Mouse (Mus musculus) lung, embryonic 16.5 days (tissue): ENCODE results near the gene Cdr2. TPM values are rescaled to one million over a fixed set of nuclear protein-coding genes. Genes with fewer than 3 reads are reported as not detected.
"Not testable (repeated sequence)": the region's sequence is repeated elsewhere in the genome, so short reads cannot be mapped to it uniquely, and the experiment has no call there.

Source experiments
- ATAC-seq: fragments of 200-750 bp; cut with Nextera tagmentation; 2 replicates; pipeline ENCODE4 v1.8.0; 2017; ENCODE audit warnings: low read depth, mild to moderate bottlenecking, moderate library complexity
- H3K27ac ChIP-seq: fragments of 300-500 bp; sonication (generic); 2 replicates; pipeline ENCODE4 v1.5.1; 2014; ENCODE audit warnings: mild to moderate bottlenecking, control low read depth, low read length
- H3K27me3 ChIP-seq: fragments of 300-500 bp; sonication (generic); 2 replicates; pipeline ENCODE4 v1.6.1; 2014; ENCODE audit warnings: low read depth, low read length, mixed read lengths; ENCODE audit not compliant: control insufficient read depth, insufficient read depth
- H3K36me3 ChIP-seq: fragments of 300-500 bp; sonication (generic); 2 replicates; pipeline ENCODE4 v1.6.1; 2014; ENCODE audit warnings: low read length; ENCODE audit not compliant: control insufficient read depth, insufficient read depth
- H3K4me1 ChIP-seq: fragments of 300-500 bp; sonication (generic); replicated peaks from 2 replicates; pipeline ENCODE4 v1.6.1; 2014; ENCODE audit warnings: low read length, mixed read lengths; ENCODE audit not compliant: control insufficient read depth, insufficient read depth
- H3K4me2 ChIP-seq: fragments of 300-500 bp; sonication (generic); 2 replicates; pipeline ENCODE4 v1.6.1; 2014; ENCODE audit warnings: low read depth, low read length, control low read depth
- H3K4me3 ChIP-seq: fragments of 300-500 bp; sonication (generic); 2 replicates; pipeline ENCODE4 v1.5.1; 2014; ENCODE audit warnings: mild to moderate bottlenecking, low read length, control low read depth
- H3K9ac ChIP-seq: fragments of 300-500 bp; sonication (generic); 2 replicates; pipeline ENCODE4 v1.6.1; 2014; ENCODE audit warnings: low read length, control low read depth
- H3K9me3 ChIP-seq: fragments of 300-500 bp; sonication (generic); 2 replicates; pipeline ENCODE4 v1.6.1; 2016; ENCODE audit warnings: low read length; ENCODE audit not compliant: control insufficient read depth
- WGBS: fragments of 180-500 bp; shearing (Covaris S2); extraction: QIAGEN DNeasy Blood & Tissue Kit; methylation state at CpG from one replicate; pipeline ENCODE4 v1.1.7; 2014; 5-methylcytosine and 5-hydroxymethylcytosine counted together
- polyA plus RNA-seq: library from polyadenylated mRNA; unstranded; fragments of >200 nt; fragmentation: Nextera tagmentation; extraction: Ambion mirVana; gene quantifications from 2 replicates; pipeline ENCODE4 v1.2.1, GENCODE M21; 2015

The Cdr2 gene
- polyA plus RNA-seq, 1 experiment from 2014 or later = 8.5 TPM

- Histone ChIP-seq H3K9me3 (no peaks in the 10 kb centered on the region), H3K4me2 (peak overlapping the region; percentile 80), H3K27ac (peak overlapping the region; percentile 82), H3K4me3 (peak overlapping the region; percentile 92), H3K9ac (peak overlapping the region; percentile 90), H3K27me3 (no peaks in the 10 kb centered on the region), H3K4me1 (peaks cover 12% of the 10 kb centered on the region), H3K36me3 (no peaks in the 10 kb centered on the region)
- ATAC-seq = peak; percentile 43
- WGBS = 7% methylated on average over 10 of the region's 10 CpGs
Measured at GRCm38 (mm10) chr7:120918526-120918962, 63.6 kb downstream of the Cdr2 start.

GRCm38 (mm10) chr7:120917592-120918461, 64.3 kb downstream of the Cdr2 start, which contains the start of gene Polr3e:
TSS of gene Polr3e (plus strand) at chr7:120917744.
- Histone ChIP-seq H3K4me2 (peak within 1 kb of the TSS; percentile 80), H3K9me3 (no peaks in the 10 kb centered on the region), H3K4me3 (peak within 1 kb of the TSS; percentile 92), H3K36me3 (no peaks in the 10 kb centered on the region), H3K27ac (peak within 1 kb of the TSS; percentile 82), H3K4me1 (peaks cover 12% of the 10 kb centered on the region), H3K27me3 (no peaks in the 10 kb centered on the region), H3K9ac (peak within 1 kb of the TSS; percentile 90)
- under 1% methylated on average over 93 of the region's 102 CpGs for WGBS
- ATAC-seq = peak; percentile 97

DNA sequence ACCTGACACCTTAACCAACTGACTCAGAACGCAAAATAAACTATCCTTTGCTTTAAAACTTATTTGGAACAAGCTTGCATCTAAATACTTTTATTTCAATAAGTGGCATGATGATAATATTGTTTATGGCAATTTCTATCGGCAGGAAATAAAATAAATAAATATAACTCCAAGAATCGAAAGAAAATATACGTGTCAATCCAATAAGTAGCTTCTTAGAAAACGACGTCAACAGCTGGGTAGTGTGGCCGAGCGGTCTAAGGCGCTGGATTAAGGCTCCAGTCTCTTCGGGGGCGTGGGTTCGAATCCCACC, 64.9 kb downstream of the Cdr2 start:
- no peaks in the 10 kb centered on the region for H3K27me3 ChIP-seq
- H3K36me3 ChIP-seq = no peaks in the 10 kb centered on the region
- no peaks in the 10 kb centered on the region for H3K9me3 ChIP-seq
- no peak; the same call in 1 of the 2 replicates for ATAC-seq
- H3K4me1 ChIP-seq = peaks cover 12% of the 10 kb centered on the region
- H3K4me2 ChIP-seq = peak overlapping the region; percentile 46
- H3K9ac ChIP-seq = peak overlapping the region; percentile 11; the same call in 1 of the 2 replicates
- peak overlapping the region; percentile 92 for H3K4me3 ChIP-seq
- H3K27ac ChIP-seq = no peak overlapping the region
- WGBS = 2% methylated on average over 12 of the region's 12 CpGs

- H3K4me2 ChIP-seq = peak overlapping the region; percentile 27; the same call in 1 of the 2 replicates
Measured at GRCm38 (mm10) chr7:120916262-120916875, 65.7 kb downstream of the Cdr2 start.

GRCm38 (mm10) chr7:120913332-120913731, 68.8 kb downstream of the Cdr2 start:
- no peak overlapping the region for H3K4me3 ChIP-seq

More at GRCm38 (mm10) chr7:120916262-120916875, 65.7 kb downstream of the Cdr2 start:
- H3K9ac ChIP-seq = no peak overlapping the region
- no peaks in the 10 kb centered on the region for H3K27me3 ChIP-seq
- ATAC-seq = no peak
- no peaks in the 10 kb centered on the region for H3K9me3 ChIP-seq
- 28% methylated on average over 11 of the region's 11 CpGs for WGBS
- no peaks in the 10 kb centered on the region for H3K36me3 ChIP-seq
- peaks cover 12% of the 10 kb centered on the region for H3K4me1 ChIP-seq
- H3K27ac ChIP-seq = no peak overlapping the region
- H3K4me3 ChIP-seq = no peak overlapping the region

DNA sequence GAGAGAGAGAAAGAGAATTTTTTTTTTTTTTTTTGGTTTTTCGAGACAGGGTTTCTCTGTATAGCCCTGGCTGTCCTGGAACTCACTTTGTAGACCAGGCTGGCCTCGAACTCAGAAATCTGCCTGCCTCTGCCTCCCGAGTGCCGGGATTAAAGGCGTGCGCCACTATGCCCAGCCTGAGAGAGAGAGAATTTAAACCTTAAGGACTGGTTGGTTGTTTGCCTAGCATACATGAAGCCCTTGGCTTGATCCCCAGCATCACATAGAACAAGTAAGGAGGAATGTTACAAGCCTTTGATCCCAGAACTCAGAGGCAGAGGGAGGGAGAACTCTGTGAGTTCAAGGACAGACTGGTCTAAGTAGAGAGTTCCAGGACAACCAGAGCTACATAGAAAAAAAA, 70.8 kb downstream of the Cdr2 start:
- H3K4me1 ChIP-seq, H3K4me2 ChIP-seq: not testable (repeated sequence)

More at GRCm38 (mm10) chr7:120913332-120913731, 68.8 kb downstream of the Cdr2 start:
- no peaks in the 10 kb centered on the region for H3K36me3 ChIP-seq
- no peak overlapping the region for H3K4me2 ChIP-seq
- 0 out of 2 replicates have a peak, but pooled peaks cover 2% of the 10 kb centered on the region for H3K4me1 ChIP-seq
- no peaks in the 10 kb centered on the region for H3K9me3 ChIP-seq
- WGBS = 55% methylated on average over 1 of the region's 1 CpGs
- H3K9ac ChIP-seq = no peak overlapping the region
- no peak overlapping the region for H3K27ac ChIP-seq
- no peaks in the 10 kb centered on the region for H3K27me3 ChIP-seq
- no peak for ATAC-seq

DNA sequence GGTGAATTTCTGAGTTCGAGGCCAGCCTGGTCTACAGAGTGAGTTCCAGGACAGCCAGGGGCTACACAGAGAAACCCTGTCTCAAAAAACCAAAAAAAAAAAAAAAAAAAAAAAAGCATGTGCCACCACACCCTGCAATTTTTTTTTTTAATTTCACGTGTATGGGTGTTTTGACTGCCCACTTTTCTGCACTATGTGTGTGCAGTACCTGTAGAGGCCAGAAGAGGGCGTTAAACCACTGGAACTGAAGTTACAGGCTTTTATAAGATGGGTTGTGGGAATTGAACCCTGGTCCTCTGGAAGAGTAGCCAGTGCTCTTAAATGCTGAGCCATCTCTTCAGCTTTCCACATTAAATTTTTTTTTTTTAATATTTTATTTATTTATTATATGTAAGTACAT, 71.9 kb downstream of the Cdr2 start:
- not testable (repeated sequence) for H3K36me3 ChIP-seq, ATAC-seq
- WGBS = 67% methylated on average over 3 of the region's 3 CpGs

More for the DNA sequence above, 70.8 kb downstream of the Cdr2 start:
- not testable (repeated sequence) for ATAC-seq, H3K36me3 ChIP-seq, H3K9ac ChIP-seq, H3K4me3 ChIP-seq, H3K27ac ChIP-seq, H3K27me3 ChIP-seq, H3K9me3 ChIP-seq
- 80% methylated on average over 6 of the region's 6 CpGs for WGBS

More for the DNA sequence above, 71.9 kb downstream of the Cdr2 start:
- not testable (repeated sequence) for H3K4me3 ChIP-seq, H3K4me1 ChIP-seq, H3K27ac ChIP-seq, H3K9me3 ChIP-seq, H3K9ac ChIP-seq, H3K27me3 ChIP-seq, H3K4me2 ChIP-seq
